Mouse (Mus musculus): ENCODE data around the gene Olfr1282. TPM values are rescaled to one million over a fixed set of nuclear protein-coding genes. Genes with fewer than 3 reads are reported as not detected.
"Not testable (repeated sequence)": the region's sequence is repeated elsewhere in the genome, so short reads cannot be mapped to it uniquely, and the experiment has no call there.

Olfr1282 gene
- total RNA-seq (2021) = not detected in 2 replicates
- long read RNA-seq, experiment 1 = 0 reads
- long read RNA-seq, experiment 2 = 0 reads

- DNase-seq = no peak
These were observed at the start of gene Olfr1282 for GRCm38 (mm10) chr2:111335976-111336375. Gene Olfr1282, minus strand, starts transcription at chr2:111336076.

GRCm38 (mm10) chr2:111375222-111375621, 39.3 kb upstream of the Olfr1282 start, which contains the start of gene Olfr1284:
Gene Olfr1284, plus strand, starts transcription at chr2:111375522.
- DNase-seq = no peak

- no peak for DNase-seq
These were observed 30.6 kb upstream of the Olfr1282 start, which contains the start of gene Olfr1283 for GRCm38 (mm10) chr2:111366490-111366889. Gene Olfr1283, plus strand, starts transcription at chr2:111366790.

GRCm38 (mm10) chr2:111333721-111334120, 2.2 kb downstream of the Olfr1282 start:
- not testable (repeated sequence) for DNase-seq

- no peak for DNase-seq
These were observed 9.7 kb downstream of the Olfr1282 start, which contains the start of gene Olfr1281 for GRCm38 (mm10) chr2:111326220-111326619. Gene Olfr1281, plus strand, starts transcription at chr2:111326520.

- DNase-seq = no peak
These were observed 22.2 kb downstream of the Olfr1282 start, which contains the start of gene Olfr1280 for GRCm38 (mm10) chr2:111313717-111314116. Gene Olfr1280, plus strand, starts transcription at chr2:111314017.

GRCm38 (mm10) chr2:111300374-111300773, 35.5 kb downstream of the Olfr1282 start, which contains the start of gene Olfr1279:
Gene Olfr1279, plus strand, starts transcription at chr2:111300635.
- no peak for DNase-seq

GRCm38 (mm10) chr2:111298541-111298940, 37.3 kb downstream of the Olfr1282 start:
- no peak for DNase-seq

- DNase-seq = no peak
These were observed 46.0 kb downstream of the Olfr1282 start, which contains the start of gene Olfr1278 for GRCm38 (mm10) chr2:111289836-111290235. Gene Olfr1278, plus strand, starts transcription at chr2:111290136.

Other genes with a start within 250 kb of the Olfr1282 start
- not detected in 2 replicates for gene Gm13941, start 230.1 kb downstream of the Olfr1282 start, total RNA-seq (2021)
- gene Gm15130, start 183.1 kb downstream of the Olfr1282 start, total RNA-seq (2021) = not detected in 2 replicates
- gene 4930430A15Rik, start 106.5 kb downstream of the Olfr1282 start, total RNA-seq (2021) = not detected in 2 replicates
- not detected in 2 replicates for gene Olfr1275, start 100.8 kb downstream of the Olfr1282 start, total RNA-seq (2021)
- gene Olfr1276, start 81.6 kb downstream of the Olfr1282 start, total RNA-seq (2021) = not detected in 2 replicates
- not detected in 2 replicates for gene Olfr1277, start 62.0 kb downstream of the Olfr1282 start, total RNA-seq (2021)
- not detected in 2 replicates for gene Olfr1278, start 45.9 kb downstream of the Olfr1282 start, total RNA-seq (2021)
- gene Olfr1279, start 35.4 kb downstream of the Olfr1282 start, total RNA-seq (2021) = not detected in 2 replicates
- not detected in 2 replicates for gene Olfr1280, start 22.1 kb downstream of the Olfr1282 start, total RNA-seq (2021)
- gene Olfr1281, start 9.6 kb downstream of the Olfr1282 start, total RNA-seq (2021) = not detected in 2 replicates
- not detected in 2 replicates for gene Olfr1283, start 30.7 kb upstream of the Olfr1282 start, total RNA-seq (2021)
- not detected in 2 replicates for gene Olfr1284, start 39.4 kb upstream of the Olfr1282 start, total RNA-seq (2021)
- gene Olfr1286, start 87.0 kb upstream of the Olfr1282 start, total RNA-seq (2021) = not detected in 2 replicates
- gene Olfr1287, start 113.1 kb upstream of the Olfr1282 start, total RNA-seq (2021) = not detected in 2 replicates
- gene Olfr1288, start 138.0 kb upstream of the Olfr1282 start, total RNA-seq (2021) = not detected in 2 replicates
- not detected in 2 replicates for gene Olfr1289, start 144.7 kb upstream of the Olfr1282 start, total RNA-seq (2021)
- gene Olfr1290, start 157.8 kb upstream of the Olfr1282 start, total RNA-seq (2021) = not detected in 2 replicates
- not detected in 2 replicates for gene Olfr1291-ps1, start 161.1 kb upstream of the Olfr1282 start, total RNA-seq (2021)
- gene Olfr1293-ps, start 189.1 kb upstream of the Olfr1282 start, total RNA-seq (2021) = not detected in 2 replicates
- not detected in 2 replicates for gene Olfr1294, start 204.2 kb upstream of the Olfr1282 start, total RNA-seq (2021)
- not detected in 2 replicates for gene Olfr1295, start 233.6 kb upstream of the Olfr1282 start, total RNA-seq (2021)

Data from adrenal gland, postnatal 14 days (tissue).